Mouse (Mus musculus) large intestine, adult 2 months (tissue): Measurements from ENCODE around the gene Fibin. TPM values are rescaled to one million over a fixed set of nuclear protein-coding genes. Genes with fewer than 3 reads are reported as not detected.

Experiments
- DNase-seq: peaks from one replicate; pipeline ENCODE4 v3.0.0-alpha.2; 2012; ENCODE audit warnings: low read depth, low spot score
- WGBS: fragments of 180-500 bp; shearing (Covaris S2); methylation state at CpG from one replicate; pipeline ENCODE4 v1.1.7; 2018; 5-methylcytosine and 5-hydroxymethylcytosine counted together
- polyA plus RNA-seq: library from polyadenylated mRNA; depleted of rRNA; stranded (reverse); fragments of >200 nt; gene quantifications from 2 replicates; pipeline ENCODE4 v1.2.3, GENCODE M21; 2012; rRNA removed

The Fibin gene
- polyA plus RNA-seq, 1 experiment: 2.5 TPM

- DNase-seq: no peak
- 27% methylated on average over 3 of the region's 3 CpGs for WGBS
Measured at GRCm38 (mm10) chr2:110316116-110316883, 46.7 kb downstream of the Fibin start.

GRCm38 (mm10) chr2:110314509-110315155, 48.4 kb downstream of the Fibin start, which contains the start of gene Bbox1:
Bbox1 (minus strand) TSS chr2:110314560.
- WGBS: 36% methylated on average over 6 of the region's 6 CpGs
- no peak for DNase-seq

GRCm38 (mm10) chr2:110314074-110314473, 48.9 kb downstream of the Fibin start:
- no peak for DNase-seq
- WGBS: 43% methylated on average over 5 of the region's 5 CpGs

- 28% methylated on average over 2 of the region's 2 CpGs for WGBS
Measured at GRCm38 (mm10) chr2:110313305-110313824, 49.6 kb downstream of the Fibin start.

More at GRCm38 (mm10) chr2:110313305-110313824, 49.6 kb downstream of the Fibin start:
- DNase-seq: no peak

Other genes with a start within 250 kb of the Fibin start
- gene Bbox1, start 48.6 kb downstream of the Fibin start, polyA plus RNA-seq: 0.08 and 0.11 TPM in 2 replicates
- gene Slc5a12, start 234.1 kb upstream of the Fibin start, polyA plus RNA-seq: 1.9 and 28.8 TPM in 2 replicates